Mouse (Mus musculus) 3T3-L1 (cell line): ENCODE results near the gene 1700016K19Rik.

Experiments used
- DNase-seq: peaks from one replicate; pipeline ENCODE4 v3.0.0-alpha.2; 2015; ENCODE audit warnings: low read depth, low spot score

The 1700016K19Rik gene

DNA sequence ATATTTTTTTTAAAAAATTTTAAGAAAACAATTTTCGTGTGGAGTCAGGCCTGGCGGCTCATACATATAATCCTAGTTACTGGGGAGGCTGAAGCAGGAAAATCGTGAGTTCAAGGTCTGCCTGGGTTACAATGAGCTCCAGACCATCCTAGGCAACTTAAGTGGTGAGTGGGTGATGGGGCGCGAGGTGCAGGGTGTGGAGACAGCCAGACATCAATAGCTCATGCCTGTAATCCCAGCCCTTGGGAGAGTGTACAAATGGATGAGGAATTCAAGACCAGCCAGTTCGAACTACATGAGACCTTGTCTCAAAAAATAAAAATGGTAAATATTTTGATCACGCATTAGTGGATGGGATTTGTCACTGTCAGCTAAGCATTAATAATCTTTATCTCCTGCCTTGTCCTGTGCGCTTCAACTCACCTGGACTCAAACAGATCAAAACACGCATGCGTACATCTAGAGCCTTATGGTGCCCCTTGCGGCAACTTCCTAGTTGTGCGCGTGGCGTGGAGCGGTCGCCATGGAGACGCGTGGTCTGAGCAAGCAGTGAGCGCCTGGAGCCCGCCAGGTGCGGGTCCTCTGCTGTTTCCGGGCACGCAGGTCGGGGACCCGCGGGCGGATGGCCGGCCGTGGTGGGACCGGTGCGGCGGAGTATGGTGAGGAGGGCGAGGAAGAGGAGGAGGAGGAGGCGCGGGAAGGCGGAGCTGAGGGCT, at the start of gene 1700016K19Rik:
Gene 1700016K19Rik (plus strand): TSS at position 473 of the 716 bp plus-strand sequence.
- no peak for DNase-seq

GRCm38 (mm10) chr11:75950459-75950858, 49.3 kb upstream of the 1700016K19Rik start:
- no peak for DNase-seq

DNA sequence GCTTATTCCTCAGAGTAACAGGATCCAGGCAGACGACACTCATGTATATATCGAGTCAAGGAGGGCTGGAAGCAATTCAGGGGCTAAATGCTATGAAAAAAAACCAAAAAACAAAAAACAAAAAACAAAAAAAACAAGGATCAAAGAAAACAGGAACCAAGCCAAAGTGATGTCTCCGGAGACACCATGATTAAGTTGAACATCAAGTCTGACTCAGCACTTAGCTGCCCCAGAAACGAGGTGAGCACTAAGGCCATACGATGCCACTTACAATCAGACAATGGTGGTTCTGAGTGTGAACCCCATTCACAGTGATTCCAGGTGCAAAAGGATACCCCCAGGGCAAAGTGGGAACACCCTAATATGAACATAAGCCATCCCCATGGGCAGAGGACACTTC, 47.8 kb upstream of the 1700016K19Rik start:
- no peak for DNase-seq

- DNase-seq: no peak
Measured at GRCm38 (mm10) chr11:75954896-75955295, 44.8 kb upstream of the 1700016K19Rik start.

- DNase-seq: no peak
Measured at GRCm38 (mm10) chr11:75956651-75957050, 43.1 kb upstream of the 1700016K19Rik start.

DNA sequence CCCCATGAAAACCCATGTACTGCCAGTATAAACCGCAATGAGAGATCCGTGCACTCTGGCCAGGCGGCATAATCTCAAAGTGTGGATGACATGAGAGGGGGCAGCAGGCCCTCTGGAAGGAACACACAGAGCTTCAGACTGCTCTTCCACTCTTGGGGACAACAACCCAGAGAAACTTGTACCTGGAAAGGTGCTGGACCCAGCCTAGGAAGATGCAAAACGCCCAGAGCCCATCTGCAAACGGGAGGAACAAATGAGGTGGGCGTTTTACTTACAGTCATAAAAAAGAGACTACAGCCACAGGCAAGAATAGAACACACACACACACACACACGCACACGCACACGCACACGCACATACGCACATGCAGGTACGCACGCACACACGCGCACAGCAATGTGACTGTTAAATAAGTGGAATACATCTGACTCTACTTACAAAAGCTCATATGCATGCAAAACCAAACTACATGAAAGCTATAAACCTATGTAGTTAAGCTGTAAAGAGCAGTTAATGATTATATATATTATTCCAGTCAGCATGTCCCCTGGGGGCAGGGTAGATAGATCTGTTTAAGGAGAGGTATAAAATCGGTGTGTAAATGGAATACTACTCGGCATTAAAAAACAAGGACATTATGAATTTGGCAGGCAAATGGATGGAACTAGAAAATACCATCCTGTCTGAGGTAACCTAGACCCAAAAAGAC, 42.4 kb upstream of the 1700016K19Rik start:
- DNase-seq: no peak

DNA sequence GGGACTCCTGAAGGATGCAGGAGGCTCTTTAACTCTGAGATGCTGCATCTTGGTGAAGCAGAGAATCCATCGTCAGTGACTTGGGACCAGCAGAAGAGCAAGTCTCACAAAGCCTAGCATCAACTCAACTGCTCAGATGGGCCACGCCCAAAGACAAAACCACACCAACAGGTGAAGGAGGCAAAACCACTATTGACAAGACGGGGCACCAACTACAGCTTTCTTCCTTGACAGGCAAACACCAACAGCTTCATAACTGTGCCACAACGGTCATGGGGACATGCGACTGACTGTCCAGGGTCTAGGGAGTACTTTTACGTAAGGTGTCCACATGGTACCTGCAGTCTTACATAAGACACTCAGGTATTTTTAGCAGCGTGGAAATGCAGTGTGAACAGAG, 37.9 kb upstream of the 1700016K19Rik start:
- DNase-seq: no peak

DNA sequence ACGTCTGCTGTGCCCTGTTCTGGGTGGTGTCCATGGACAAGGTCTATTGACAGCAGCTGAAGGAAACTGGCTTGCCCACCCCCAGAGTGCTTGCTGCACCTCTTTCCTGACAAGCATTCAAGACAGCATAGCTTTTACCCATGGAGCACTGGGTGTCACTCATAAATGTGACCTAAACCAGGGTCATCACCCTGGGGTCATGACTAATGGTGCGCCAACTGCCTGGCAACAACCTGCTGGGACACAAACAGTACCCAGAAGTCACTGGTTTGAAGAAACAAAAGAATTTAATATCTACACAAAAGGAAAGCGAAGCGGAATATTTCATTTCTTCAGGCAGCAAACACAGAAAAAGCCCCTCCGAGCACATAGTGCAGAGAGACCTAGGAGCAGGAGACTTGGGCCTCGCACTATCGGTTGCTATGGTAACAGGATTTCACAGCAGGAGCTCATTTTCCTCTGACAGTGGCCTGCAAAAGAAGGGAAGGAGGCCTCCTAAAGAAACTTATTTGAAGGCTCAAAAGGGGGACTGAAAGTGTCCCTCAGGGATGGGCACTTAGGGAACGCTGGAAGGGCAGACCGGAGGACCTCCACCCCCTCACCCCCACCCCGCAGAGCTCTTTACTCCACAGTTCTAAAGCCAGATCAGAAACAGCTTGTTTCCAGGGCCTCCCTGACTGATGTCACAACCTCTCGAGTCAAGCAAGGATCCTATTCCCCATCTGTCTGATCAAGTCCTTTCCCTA, 35.8 kb upstream of the 1700016K19Rik start:
- no peak for DNase-seq

- no peak for DNase-seq
Measured at GRCm38 (mm10) chr11:75964476-75964730, 35.3 kb upstream of the 1700016K19Rik start.

DNA sequence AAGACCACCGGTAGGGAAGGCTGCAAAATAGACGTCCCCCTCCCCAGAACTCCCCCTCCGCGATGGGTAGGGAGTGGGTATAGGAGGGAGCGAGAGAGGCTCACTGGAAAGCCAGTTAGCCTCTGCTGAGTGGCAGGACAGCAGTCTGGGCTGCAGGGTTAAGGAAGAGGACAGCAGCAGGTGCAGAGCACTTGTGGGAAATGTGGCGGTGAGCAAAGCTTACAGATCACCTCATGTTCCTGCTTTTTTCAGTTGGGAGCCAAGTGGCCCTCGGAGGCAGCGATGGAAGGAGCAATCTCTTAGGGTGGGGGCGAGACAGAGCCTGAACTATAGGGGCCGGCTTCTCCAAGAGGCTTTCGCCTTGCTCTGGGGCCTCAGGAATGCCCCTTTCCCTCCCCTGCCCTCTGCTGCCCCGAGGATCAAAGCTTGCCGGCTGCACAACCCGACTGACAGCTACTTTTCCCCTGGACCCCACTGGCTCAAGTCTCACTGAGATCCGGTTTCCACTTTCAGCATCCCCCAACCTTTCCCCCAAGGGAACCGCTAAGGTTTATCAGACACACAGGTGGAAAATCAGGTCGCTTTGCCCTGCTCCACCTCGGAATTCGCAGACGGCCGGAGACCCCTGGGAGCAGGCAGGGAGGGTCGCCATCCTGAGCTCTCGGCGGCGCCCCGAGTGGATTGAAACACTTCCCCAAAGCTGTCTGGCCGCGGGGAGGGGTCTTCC, 33.9 kb upstream of the 1700016K19Rik start:
- DNase-seq: no peak

DNA sequence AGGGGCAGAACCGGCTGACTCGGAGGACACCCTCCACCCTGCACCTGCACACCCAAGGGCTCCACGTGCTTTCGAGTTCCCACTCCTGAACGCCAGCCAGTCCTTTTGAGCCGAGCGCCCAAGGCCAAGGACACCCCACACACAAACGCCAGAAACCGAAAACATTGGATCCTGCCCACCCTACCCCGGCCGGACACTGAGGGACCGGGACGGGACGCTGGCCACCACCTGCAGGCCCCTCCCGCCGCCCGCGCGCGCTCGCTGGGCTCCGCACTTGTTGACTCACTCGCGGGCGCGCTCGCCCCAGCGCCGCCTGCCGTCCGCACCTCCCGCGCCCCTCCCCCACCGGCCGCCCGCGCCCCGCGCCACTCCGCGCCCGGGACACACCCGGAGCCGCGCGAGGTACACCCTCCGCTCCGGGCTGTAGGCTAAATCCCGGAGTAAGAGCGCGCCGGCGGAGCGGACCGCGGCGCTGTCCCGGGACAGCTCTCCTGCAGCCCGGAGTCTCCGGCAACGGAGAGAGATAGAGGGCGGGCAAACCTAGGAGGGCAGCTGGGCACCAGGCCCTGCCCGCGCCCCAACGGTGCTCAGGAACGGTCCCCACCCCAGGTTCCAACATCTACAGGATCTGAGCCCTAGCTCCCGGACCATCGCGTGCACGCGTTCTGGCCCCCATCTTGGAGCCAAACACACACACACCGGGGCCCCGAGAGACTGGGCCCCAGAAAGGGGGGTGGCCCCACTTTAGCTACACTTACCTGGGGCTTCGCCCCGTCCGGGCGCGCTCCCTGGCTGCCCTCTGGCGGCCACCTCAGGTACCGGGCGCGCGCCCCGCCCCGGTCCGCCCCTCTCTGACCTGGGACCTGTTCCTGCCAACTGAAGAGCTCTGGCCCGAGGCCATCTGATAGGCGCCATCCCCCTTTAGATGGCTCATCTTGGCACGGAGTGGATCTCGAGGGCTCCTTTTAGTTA, 33.0 kb upstream of the 1700016K19Rik start:
- no peak for DNase-seq

DNA sequence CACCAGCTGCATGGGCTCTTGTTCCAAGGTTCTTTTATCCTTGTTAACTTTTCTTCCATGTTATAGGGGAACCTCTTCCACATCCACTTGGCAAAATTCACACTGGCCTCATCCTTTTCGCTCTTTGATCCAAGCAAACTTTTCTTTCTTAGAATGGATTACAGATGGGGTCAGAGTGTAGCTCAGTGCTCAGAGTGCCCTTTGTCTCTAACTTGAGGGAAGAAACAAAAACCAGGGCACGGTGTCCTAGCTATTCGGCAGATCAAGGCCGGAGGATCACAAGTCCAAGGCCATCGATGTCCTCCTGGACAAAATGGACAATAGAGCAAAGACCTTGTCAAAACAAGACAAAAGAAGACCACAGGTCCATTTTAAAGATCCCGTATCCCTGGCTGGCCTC, 31.0 kb upstream of the 1700016K19Rik start:
- DNase-seq: no peak

DNA sequence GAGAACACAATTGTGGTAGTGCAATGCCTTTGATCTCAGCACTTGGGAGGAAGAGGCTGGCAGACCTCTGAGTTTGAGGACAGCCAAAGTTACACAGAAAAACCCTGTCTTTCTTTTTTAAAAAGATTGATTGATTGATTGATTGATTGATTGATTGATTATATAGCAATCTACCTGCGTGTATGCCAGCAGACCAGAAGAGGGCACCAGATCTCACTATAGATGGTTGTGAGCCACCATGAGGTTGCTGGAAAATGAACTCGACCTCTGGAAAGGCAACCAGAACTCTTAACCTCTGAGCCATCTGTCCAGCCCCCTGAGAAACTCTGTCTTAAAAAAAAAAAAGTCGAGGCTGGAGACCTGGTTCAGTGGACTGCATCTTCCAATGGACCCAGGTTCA, 29.1 kb upstream of the 1700016K19Rik start:
- no peak for DNase-seq

DNA sequence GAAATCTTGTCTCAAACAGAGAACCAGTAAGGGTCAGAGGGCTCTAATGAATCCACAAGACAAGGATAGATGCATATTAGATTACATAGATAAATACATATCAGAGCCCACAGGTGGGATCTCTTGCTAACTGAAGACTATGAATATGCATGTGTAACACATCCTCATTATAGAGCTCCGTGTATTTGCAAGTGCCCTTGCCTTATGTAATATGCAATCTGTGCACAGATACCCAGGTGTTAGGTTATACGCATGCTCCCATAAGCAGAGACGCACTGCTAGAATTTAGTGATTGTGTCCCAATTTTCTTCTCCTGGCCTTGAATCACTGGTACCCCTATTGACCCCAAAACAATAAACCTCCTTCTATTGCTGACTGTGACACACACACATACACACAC, 27.5 kb upstream of the 1700016K19Rik start:
- DNase-seq: no peak

GRCm38 (mm10) chr11:75972916-75973567, 26.7 kb upstream of the 1700016K19Rik start:
- DNase-seq: no peak

DNA sequence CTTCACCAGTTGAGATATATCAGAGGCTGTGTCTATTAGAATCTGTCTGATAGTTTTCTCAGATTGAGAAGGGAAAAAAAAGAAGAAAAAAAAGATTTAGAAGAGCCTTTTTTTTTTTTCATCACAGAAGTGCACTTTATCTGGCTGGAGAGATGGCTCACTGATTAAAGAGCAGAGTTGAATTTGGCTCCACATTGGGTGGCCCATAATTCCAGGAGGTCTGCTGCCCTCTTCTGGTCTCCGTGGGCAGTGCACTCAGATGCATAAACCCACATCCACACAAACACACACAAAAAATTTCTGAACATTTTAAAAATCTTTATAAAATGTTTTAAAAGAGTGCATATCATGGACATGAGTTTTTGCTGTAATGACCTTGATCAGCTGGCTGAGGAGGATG, 25.7 kb upstream of the 1700016K19Rik start:
- peak; percentile 35 for DNase-seq

GRCm38 (mm10) chr11:75976748-75977147, 23.0 kb upstream of the 1700016K19Rik start:
- no peak for DNase-seq

- no peak for DNase-seq
Measured at GRCm38 (mm10) chr11:75978051-75978450, 21.7 kb upstream of the 1700016K19Rik start.

DNA sequence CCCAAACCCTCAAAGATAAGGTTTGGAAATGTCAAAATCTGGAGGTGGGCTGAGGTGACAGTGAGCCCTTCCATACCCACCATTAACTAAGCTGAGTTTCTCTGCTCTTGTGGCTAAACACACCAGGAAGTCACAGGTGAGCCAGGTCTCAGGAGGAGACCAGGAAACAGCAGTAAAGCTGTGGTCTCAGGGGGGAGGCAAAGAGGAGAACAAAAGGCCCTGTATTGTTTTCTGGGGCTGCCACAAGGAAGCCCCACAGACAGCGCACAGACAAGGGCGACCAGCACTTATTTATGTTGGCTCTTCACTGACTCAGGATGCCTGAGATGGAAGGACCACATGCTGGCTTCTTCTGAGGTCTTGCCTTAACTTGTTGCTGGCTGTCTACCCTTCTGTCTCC, 19.3 kb upstream of the 1700016K19Rik start:
- DNase-seq: no peak

DNA sequence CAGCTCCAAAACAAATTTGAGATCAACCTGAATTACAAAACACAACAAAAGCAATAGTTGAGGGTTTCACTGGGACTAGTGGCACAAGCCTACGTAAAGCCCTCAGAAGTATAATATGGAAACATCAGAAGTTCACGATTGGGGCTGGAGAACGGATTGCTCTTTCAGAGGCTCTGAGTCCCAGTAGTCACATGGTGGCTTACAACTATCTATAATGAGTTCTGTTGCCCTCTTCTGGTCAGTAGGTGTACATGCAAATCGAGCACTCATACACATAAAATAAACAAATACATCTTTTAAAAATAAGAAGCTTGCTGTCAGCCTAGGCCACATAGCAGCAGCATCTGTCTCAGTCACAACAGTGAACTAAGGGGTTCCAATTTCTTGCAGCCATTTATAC, 16.5 kb upstream of the 1700016K19Rik start:
- DNase-seq: peak; percentile 32
